Mouse (Mus musculus): ENCODE data around the gene St6galnac6. TPM values are rescaled to one million over a fixed set of nuclear protein-coding genes. Genes with fewer than 3 reads are reported as not detected.

St6galnac6 gene
- total and polyA plus RNA-seq, 3 experiments: 12.5 to 26.5 TPM; not detected in 1

GRCm38 (mm10) chr2:32612274-32612673, 12.8 kb downstream of the St6galnac6 start:
- TF ChIP-seq TBP (IDR thresholded peaks at IDR 0.05; ENCODE audit: low read depth, low read length): no peak
- TF ChIP-seq ZMIZ1 (IDR thresholded peaks at IDR 0.05; ENCODE audit: low read depth, low read length): no peak
- TF ChIP-seq CTCF (IDR thresholded peaks at IDR 0.05 in 2 of 3, conservative IDR thresholded peaks at IDR 0.05 in 1 of 3; ENCODE audit: control insufficient read depth in 1 of 3, insufficient read depth in 1 of 3, low read depth in 2 of 3, low read length in 3 of 3, poor library complexity in 1 of 3, severe bottlenecking in 1 of 3): no peak
- TF ChIP-seq MAX (IDR thresholded peaks at IDR 0.05; ENCODE audit: low read length): no peak
- TF ChIP-seq POLR2A (IDR thresholded peaks at IDR 0.05; ENCODE audit: control insufficient read depth in 1 of 2, insufficient read depth in 1 of 2, low read depth in 1 of 2, low read length in 2 of 2, poor library complexity in 1 of 2): no peak
- TF ChIP-seq ZKSCAN1 (IDR thresholded peaks at IDR 0.05; ENCODE audit: low read depth, low read length): no peak
- TF ChIP-seq ZC3H11A (IDR thresholded peaks at IDR 0.05; ENCODE audit: low read depth, low read length): no peak
- TF ChIP-seq MAFK (IDR thresholded peaks at IDR 0.05; ENCODE audit: borderline replicate concordance, low read depth, low read length): no peak
- TF ChIP-seq E2F4 (IDR thresholded peaks at IDR 0.05; ENCODE audit: borderline replicate concordance, low read depth, low read length): no peak
- TF ChIP-seq ETS1 (IDR thresholded peaks at IDR 0.05; ENCODE audit: low read depth, low read length): no peak
- no peak for TF ChIP-seq POLR2AphosphoS2 (IDR thresholded peaks at IDR 0.05; ENCODE audit: low read length)
- TF ChIP-seq EP300 (IDR thresholded peaks at IDR 0.05; ENCODE audit: low read depth in 1 of 2, low read length in 2 of 2): no peak
- TF ChIP-seq MEF2A (IDR thresholded peaks at IDR 0.05; ENCODE audit: extremely low read depth, insufficient replicate concordance, low read depth, low read length, poor library complexity, severe bottlenecking): no peak
- no peak for TF ChIP-seq USF1 (IDR thresholded peaks at IDR 0.05; ENCODE audit: low read depth, low read length)
- no peak for TF ChIP-seq USF2 (IDR thresholded peaks at IDR 0.05; ENCODE audit: borderline replicate concordance in 1 of 2, insufficient read depth in 1 of 2, low read depth in 1 of 2, low read length in 2 of 2)
- no peak for TF ChIP-seq NRF1 (IDR thresholded peaks at IDR 0.05; ENCODE audit: insufficient read depth, low read depth, low read length, poor library complexity, severe bottlenecking)
- TF ChIP-seq TCF12 (IDR thresholded peaks at IDR 0.05; ENCODE audit: low read depth, low read length): no peak
- TF ChIP-seq RAD21 (IDR thresholded peaks at IDR 0.05; ENCODE audit: low read depth, low read length): no peak
- TF ChIP-seq UBTF (IDR thresholded peaks at IDR 0.05; ENCODE audit: borderline replicate concordance, insufficient read depth, low read depth, low read length): no peak
- no peak for TF ChIP-seq MYC (IDR thresholded peaks at IDR 0.05; ENCODE audit: low read depth, low read length)
- Histone ChIP-seq H3K36me3 (ENCODE audit: control insufficient read depth in 1 of 2, insufficient read depth in 2 of 2, low read length in 2 of 2) (peaks cover 1 to 6% of the 10 kb centered on the region in 2 experiments; a peak in 2 of 4 replicates), H3K27ac (ENCODE audit: control insufficient read depth, low read depth, low read length) (no peak overlapping the region), H3K9me3 (replicated peaks; ENCODE audit: insufficient read depth, low read length) (no peaks in the 10 kb centered on the region), H3K79me2 (ENCODE audit: control insufficient read depth, insufficient read depth, low read length, poor library complexity) (0 out of 2 replicates have a peak, but pooled peaks cover 2% of the 10 kb centered on the region), H3K4me1 (ENCODE audit: control insufficient read depth in 1 of 2, insufficient read depth in 2 of 2, low read length in 2 of 2) (peaks cover 6 to 26% of the 10 kb centered on the region in 2 experiments), H3K9ac (ENCODE audit: control insufficient read depth, low read depth, low read length, poor library complexity, severe bottlenecking) (no peak overlapping the region), H3K27me3 (ENCODE audit: control insufficient read depth in 1 of 2, insufficient read depth in 2 of 2, low read length in 2 of 2) (no peaks in the 10 kb centered on the region), H3K4me3 (ENCODE audit: control insufficient read depth in 1 of 2, insufficient read depth in 1 of 2, low read depth in 2 of 2, low read length in 2 of 2) (no peak overlapping the region)
- DNase-seq (ENCODE audit: low read depth, low spot score): no peak

DNA sequence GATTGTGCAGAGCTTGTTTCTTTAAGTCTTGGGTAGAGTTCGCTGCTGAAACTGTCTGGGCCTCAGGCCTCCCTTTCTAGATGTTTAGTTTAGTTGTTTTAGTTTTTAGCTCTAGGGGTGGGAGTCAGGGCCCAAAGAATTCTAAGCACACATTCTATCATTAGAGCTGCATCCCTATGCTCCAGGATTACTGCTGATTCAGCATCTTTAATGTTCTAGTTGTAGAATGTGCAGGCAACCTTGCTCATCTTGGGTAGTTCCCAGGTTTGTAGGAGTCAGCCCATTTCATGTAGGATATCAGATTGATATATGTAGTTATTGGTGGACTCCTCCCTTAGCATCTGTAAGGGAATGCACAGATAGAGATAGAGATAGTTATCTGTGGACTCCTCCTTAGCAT, 17.6 kb downstream of the St6galnac6 start:
- Histone ChIP-seq H3K9me3 (replicated peaks; ENCODE audit: insufficient read depth, low read length) (no peaks in the 10 kb centered on the region), H3K36me3 (ENCODE audit: control insufficient read depth in 1 of 2, insufficient read depth in 2 of 2, low read length in 2 of 2) (peaks cover 1 to 11% of the 10 kb centered on the region in 2 experiments; a peak in 2 of 4 replicates), H3K79me2 (ENCODE audit: control insufficient read depth, insufficient read depth, low read length, poor library complexity) (no peaks in the 10 kb centered on the region), H3K9ac (ENCODE audit: control insufficient read depth, low read depth, low read length, poor library complexity, severe bottlenecking) (no peak overlapping the region), H3K4me1 (ENCODE audit: control insufficient read depth in 1 of 2, insufficient read depth in 2 of 2, low read length in 2 of 2) (peaks cover 2 to 17% of the 10 kb centered on the region in 2 experiments; a peak in 3 of 4 replicates), H3K4me3 (ENCODE audit: control insufficient read depth in 1 of 2, insufficient read depth in 1 of 2, low read depth in 2 of 2, low read length in 2 of 2) (no peak overlapping the region), H3K27me3 (ENCODE audit: control insufficient read depth in 1 of 2, insufficient read depth in 2 of 2, low read length in 2 of 2) (no peaks in the 10 kb centered on the region), H3K27ac (ENCODE audit: control insufficient read depth, low read depth, low read length) (no peak overlapping the region)
- no peak for DNase-seq (ENCODE audit: low read depth, low spot score)
- TF ChIP-seq POLR2AphosphoS2 (IDR thresholded peaks at IDR 0.05; ENCODE audit: low read length) (no peak), MAFK (IDR thresholded peaks at IDR 0.05; ENCODE audit: borderline replicate concordance, low read depth, low read length) (peak; percentile 93)

Measured in MEL (cell line).